Mouse (Mus musculus): ENCODE measurements around the gene Kcnmb2. TPM values are rescaled to one million over a fixed set of nuclear protein-coding genes. Genes with fewer than 3 reads are reported as not detected.
A peak's percentile ranks its signal among the peaks of the same experiment; 100 is the strongest.

The Kcnmb2 gene
- 2.4 and 2.5 TPM in 2 replicates for polyA plus RNA-seq (2015; fragmentation: Nextera tagmentation; extraction: Ambion mirVana)

DNA sequence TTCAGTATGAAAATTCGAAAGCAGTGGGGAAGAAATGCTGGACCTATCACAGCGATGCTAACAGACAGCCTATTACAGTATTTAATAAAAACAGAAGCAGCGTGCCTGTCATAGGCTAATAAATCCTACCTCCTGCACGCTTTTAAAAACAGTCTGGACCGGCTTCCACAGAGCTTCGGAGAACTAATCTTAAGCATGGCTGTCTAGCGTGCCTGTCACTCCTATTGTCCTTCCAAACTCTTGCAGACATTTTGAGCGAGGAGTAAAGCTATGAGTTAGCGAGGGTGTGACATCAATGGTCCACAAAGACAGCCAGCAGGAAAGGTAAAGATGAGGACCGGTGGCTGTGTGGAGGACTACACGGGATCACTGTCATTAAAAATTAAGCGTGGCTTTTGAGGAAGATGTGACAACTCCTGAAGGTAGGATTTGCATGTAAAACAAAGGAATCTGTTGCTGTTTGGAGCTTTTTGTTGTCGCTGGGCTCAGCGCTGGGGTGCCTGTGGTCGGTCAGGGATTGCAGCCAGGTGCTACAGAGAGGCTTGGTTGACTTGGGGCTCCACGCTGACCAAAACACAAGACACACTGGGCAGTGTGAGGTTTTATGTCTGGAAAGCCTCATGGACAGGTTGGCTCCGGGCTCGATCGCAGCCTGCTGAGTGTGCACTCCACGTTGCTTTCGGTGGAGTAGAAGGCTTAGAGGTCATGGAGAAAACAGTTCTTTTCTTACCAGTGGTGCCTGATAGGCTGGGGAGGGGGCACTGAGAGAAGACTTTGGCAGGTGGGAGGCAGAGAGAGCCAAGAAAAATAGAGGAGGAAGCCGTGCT is at the start of gene Kcnmb2:
Gene Kcnmb2, plus strand, starts transcription at position 4 of the 827 bp plus-strand sequence.
- Histone ChIP-seq H3K27me3 (0 out of 2 replicates have a peak, but pooled peaks cover 5% of the 10 kb centered on the region), H3K36me3 (no peaks in the 10 kb centered on the region), H3K4me2 (peak within 1 kb of the TSS; percentile 57), H3K9me3 (replicated peaks) (no peaks in the 10 kb centered on the region), H3K27ac (peak within 1 kb of the TSS; percentile 64), H3K4me3 (replicated peaks) (peak within 1 kb of the TSS; percentile 29), H3K4me1 (peaks cover 35% of the 10 kb centered on the region), H3K9ac (peak within 1 kb of the TSS; percentile 8; the same call in 1 of the 2 replicates)
- peak; percentile 52; the same call in 1 of the 2 replicates for ATAC-seq (replicated peaks; ENCODE audit: low FRiP score)
- 4% methylated on average over 22 of the region's 22 CpGs for WGBS

DNA sequence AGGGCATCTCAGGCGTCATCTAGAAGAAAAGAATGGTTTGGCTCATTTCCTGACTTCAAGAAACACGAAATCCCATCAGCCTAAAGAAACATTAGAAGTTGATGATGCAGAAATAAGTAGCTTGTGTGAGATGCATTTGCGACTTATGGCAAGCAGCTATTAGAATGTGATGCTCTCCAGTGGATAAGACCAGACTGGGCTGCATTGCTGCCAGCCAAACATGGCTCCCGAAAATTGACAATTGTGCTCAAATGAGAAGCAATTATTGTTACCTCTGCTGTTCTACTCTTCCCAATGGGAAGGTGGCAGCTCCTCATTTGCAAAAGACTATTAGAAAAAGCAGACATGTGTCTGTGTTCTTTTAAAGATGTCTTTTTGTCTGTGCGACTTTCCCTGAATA is 38.8 kb upstream of the Kcnmb2 start:
- 59% methylated on average over 5 of the region's 5 CpGs for WGBS
- Histone ChIP-seq H3K27ac (no peak overlapping the region), H3K9me3 (replicated peaks) (no peaks in the 10 kb centered on the region), H3K27me3 (no peaks in the 10 kb centered on the region), H3K36me3 (no peaks in the 10 kb centered on the region), H3K4me1 (no peaks in the 10 kb centered on the region), H3K4me2 (no peak overlapping the region), H3K9ac (no peak overlapping the region), H3K4me3 (replicated peaks) (no peak overlapping the region)
- no peak for ATAC-seq (replicated peaks; ENCODE audit: low FRiP score)

DNA sequence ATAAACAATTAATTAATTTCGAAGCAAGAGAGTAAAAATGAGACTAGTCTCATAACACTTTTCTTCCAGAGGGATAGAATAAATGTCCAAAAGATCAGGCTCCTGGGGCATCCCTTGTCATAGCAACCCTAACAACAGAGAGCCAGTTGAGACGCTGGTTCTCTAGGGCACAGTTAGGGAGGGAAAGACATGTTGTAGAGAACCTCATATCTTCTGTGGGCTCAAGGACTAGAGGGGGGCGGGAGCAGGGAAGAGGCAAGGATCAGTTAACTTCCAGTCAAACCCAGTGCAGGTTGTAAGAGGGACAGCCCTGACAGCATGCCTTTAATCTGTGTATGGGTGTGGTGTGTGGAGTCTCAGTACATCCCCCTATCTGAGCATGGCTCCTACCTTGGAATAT is 38.2 kb upstream of the Kcnmb2 start:
- Histone ChIP-seq H3K9ac (no peak overlapping the region), H3K27ac (no peak overlapping the region), H3K27me3 (no peaks in the 10 kb centered on the region), H3K4me3 (replicated peaks) (no peak overlapping the region), H3K9me3 (replicated peaks) (no peaks in the 10 kb centered on the region), H3K4me1 (no peaks in the 10 kb centered on the region), H3K4me2 (no peak overlapping the region), H3K36me3 (no peaks in the 10 kb centered on the region)
- no peak for ATAC-seq (replicated peaks; ENCODE audit: low FRiP score)
- WGBS: 79% methylated on average over 3 of the region's 3 CpGs

DNA sequence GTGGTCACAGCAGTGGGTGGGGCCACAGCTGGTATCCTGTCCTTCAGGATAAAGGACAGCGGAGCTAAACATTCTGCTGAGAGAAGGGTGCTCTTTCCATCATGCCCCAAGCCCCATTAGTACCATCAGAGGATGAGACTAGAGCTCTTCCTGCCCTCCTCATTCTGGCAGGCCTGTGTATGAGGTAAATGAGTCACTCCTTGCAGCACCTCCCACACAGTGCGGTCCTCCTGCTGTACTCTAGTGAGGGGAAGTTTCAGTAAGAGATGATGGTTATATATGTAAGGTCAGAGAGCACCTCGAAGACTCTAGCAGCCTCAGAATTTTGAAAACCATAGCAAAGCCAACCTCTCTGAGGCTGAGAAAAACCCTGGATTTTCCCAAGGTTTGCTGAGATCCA is 30.8 kb upstream of the Kcnmb2 start:
- no peaks in the 10 kb centered on the region for H3K4me1 ChIP-seq
- no peaks in the 10 kb centered on the region for H3K27me3 ChIP-seq
- no peak overlapping the region for H3K9ac ChIP-seq
- H3K27ac ChIP-seq: no peak overlapping the region
- H3K36me3 ChIP-seq: no peaks in the 10 kb centered on the region
- no peak overlapping the region for H3K4me3 ChIP-seq (replicated peaks)
- no peaks in the 10 kb centered on the region for H3K9me3 ChIP-seq (replicated peaks)
- 72% methylated on average over 3 of the region's 3 CpGs for WGBS
- ATAC-seq (replicated peaks; ENCODE audit: low FRiP score): no peak
- H3K4me2 ChIP-seq: no peak overlapping the region

DNA sequence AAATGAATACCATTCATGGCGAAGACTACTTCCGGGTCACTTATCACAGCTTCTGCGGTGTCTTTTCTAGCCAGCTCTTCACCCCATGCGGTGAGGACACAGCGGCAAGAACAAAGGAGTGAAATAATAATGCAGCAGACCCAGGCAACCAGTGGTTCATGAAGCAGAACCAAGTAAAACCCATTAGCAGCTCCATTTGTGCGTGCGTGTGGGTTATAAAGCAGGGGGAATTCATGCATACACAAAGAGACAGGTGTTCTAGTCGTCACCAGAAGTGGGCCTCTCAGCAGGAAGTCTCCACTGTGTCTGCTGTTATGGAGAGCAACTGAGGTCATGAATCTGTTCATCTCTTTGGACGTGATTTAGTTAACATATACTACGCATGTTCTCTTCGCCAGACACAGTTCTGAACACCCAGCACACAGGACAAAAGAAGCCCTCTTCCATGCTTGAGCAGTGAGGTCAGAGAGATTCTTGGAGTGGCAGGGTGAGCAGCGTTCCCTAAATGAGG is 19.6 kb upstream of the Kcnmb2 start:
- Histone ChIP-seq H3K9ac (no peak overlapping the region), H3K36me3 (no peaks in the 10 kb centered on the region), H3K4me2 (no peak overlapping the region), H3K4me1 (peaks cover 10% of the 10 kb centered on the region), H3K9me3 (replicated peaks) (0 out of 2 replicates have a peak, but pooled peaks cover 4% of the 10 kb centered on the region), H3K27me3 (no peaks in the 10 kb centered on the region), H3K27ac (0 out of 2 replicates have a peak overlapping the region, but pooled peaks have one; percentile 18), H3K4me3 (replicated peaks) (no peak overlapping the region)
- 51% methylated on average over 12 of the region's 12 CpGs for WGBS
- peak; percentile 74 for ATAC-seq (replicated peaks; ENCODE audit: low FRiP score)

DNA sequence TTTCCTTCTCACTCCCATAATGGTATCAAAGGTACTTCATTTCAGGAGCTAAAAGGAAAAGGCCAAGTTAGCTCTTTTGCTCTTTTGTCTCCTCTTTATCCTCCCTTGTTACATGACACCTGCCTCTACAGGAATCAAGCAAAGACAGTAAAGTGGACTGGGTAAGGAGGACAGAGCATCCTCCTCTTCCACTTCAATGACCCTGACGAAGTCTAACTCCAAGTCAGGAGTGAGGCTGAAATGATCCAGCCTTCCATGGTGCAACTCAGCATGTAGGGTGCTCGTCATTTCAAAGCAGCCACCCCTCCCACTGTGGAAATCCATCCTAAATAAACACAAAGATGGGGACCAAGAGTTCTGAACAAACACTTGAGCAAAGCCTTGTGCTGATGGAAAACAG is 9.7 kb upstream of the Kcnmb2 start:
- H3K27me3 ChIP-seq: no peaks in the 10 kb centered on the region
- no peak overlapping the region for H3K4me2 ChIP-seq
- H3K27ac ChIP-seq: no peak overlapping the region
- peak; percentile 78 for ATAC-seq (replicated peaks; ENCODE audit: low FRiP score)
- no peak overlapping the region for H3K4me3 ChIP-seq (replicated peaks)
- no peaks in the 10 kb centered on the region for H3K36me3 ChIP-seq
- no peaks in the 10 kb centered on the region for H3K9me3 ChIP-seq (replicated peaks)
- H3K9ac ChIP-seq: no peak overlapping the region
- no peaks in the 10 kb centered on the region for H3K4me1 ChIP-seq
- 43% methylated on average over 2 of the region's 2 CpGs for WGBS

DNA sequence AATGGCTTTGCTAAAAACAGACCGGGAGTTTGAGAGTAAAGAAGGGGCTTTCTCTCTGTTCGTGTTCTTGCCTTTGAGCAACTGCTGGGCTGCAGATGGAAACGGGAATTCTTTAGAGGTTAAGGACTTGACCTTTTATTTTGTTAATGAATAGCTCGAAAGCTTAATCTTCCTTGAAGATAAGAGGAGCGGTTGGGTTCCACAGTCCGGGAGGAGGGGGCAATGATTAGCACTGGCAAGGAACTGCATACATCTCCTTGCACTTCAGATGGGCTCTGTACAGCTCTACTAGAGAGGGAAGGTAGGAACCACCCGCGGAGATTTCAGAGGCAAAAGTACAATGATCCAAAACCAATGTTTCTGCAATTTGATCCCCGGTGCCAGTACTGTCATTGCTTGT is 1.2 kb downstream of the Kcnmb2 start:
- Histone ChIP-seq H3K9me3 (replicated peaks) (no peaks in the 10 kb centered on the region), H3K27me3 (0 out of 2 replicates have a peak, but pooled peaks cover 5% of the 10 kb centered on the region), H3K36me3 (no peaks in the 10 kb centered on the region), H3K9ac (no peak overlapping the region), H3K4me2 (peak overlapping the region; percentile 57), H3K4me3 (replicated peaks) (peak overlapping the region; percentile 29), H3K27ac (peak overlapping the region; percentile 64; the same call in 1 of the 2 replicates), H3K4me1 (peaks cover 35% of the 10 kb centered on the region)
- 2% methylated on average over 9 of the region's 9 CpGs for WGBS
- ATAC-seq (replicated peaks; ENCODE audit: low FRiP score): peak; percentile 68

DNA sequence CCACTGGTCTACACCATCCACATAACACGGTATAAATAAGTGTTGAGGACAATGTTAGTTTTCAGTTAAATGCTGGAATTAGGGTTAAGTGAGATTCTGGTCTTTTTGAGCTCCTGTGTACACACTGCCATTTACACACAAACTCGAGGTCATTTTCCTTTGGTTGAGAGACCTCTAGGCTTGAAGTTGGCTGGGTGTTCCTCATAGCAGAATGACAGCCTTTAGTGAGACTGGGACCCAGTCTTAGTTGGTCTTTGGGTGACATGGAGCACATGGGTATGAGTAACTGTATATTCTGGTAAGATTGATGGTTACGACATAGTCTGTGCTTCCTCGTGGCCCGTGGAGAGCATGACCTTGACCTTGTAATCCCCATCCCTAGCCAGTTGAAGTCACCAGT is 1.8 kb downstream of the Kcnmb2 start:
- 35% methylated on average over 5 of the region's 5 CpGs for WGBS
- ATAC-seq (replicated peaks; ENCODE audit: low FRiP score): 0 out of 2 replicates have a peak, but pooled peaks have one; percentile 9
- H3K4me2 ChIP-seq: no peak overlapping the region

DNA sequence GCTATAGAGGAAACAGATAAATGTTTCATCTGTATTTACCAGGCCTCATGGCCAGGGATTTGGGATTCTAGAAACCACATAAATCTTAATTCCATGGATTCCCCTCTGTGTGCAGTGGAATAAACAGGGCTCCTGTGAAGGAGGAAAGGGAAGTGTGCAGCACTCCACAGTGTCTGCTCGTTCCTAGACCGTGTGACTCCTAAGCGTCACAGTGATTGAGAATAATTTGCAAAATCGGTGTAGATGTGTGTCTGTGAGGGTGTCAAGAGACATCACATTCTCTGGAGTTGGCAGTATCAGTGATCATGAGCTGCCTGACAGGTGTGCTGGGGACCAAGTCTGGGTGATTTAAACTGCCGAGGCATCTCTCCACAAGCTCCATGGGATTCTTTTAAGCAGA is 8.9 kb downstream of the Kcnmb2 start:
- Histone ChIP-seq H3K9me3 (replicated peaks) (no peaks in the 10 kb centered on the region), H3K27ac (no peak overlapping the region), H3K9ac (no peak overlapping the region), H3K4me2 (no peak overlapping the region), H3K4me1 (peaks cover 12% of the 10 kb centered on the region; the same call in 1 of the 2 replicates), H3K4me3 (replicated peaks) (no peak overlapping the region), H3K27me3 (no peaks in the 10 kb centered on the region), H3K36me3 (no peaks in the 10 kb centered on the region)
- no peak for ATAC-seq (replicated peaks; ENCODE audit: low FRiP score)
- WGBS: 51% methylated on average over 5 of the region's 5 CpGs

More for the DNA sequence above, 1.8 kb downstream of the Kcnmb2 start:
- 0 out of 2 replicates have a peak, but pooled peaks cover 5% of the 10 kb centered on the region for H3K27me3 ChIP-seq
- no peak overlapping the region for H3K9ac ChIP-seq
- H3K4me1 ChIP-seq: peaks cover 35% of the 10 kb centered on the region
- no peaks in the 10 kb centered on the region for H3K9me3 ChIP-seq (replicated peaks)
- H3K4me3 ChIP-seq (replicated peaks): no peak overlapping the region
- H3K27ac ChIP-seq: no peak overlapping the region
- H3K36me3 ChIP-seq: no peaks in the 10 kb centered on the region

DNA sequence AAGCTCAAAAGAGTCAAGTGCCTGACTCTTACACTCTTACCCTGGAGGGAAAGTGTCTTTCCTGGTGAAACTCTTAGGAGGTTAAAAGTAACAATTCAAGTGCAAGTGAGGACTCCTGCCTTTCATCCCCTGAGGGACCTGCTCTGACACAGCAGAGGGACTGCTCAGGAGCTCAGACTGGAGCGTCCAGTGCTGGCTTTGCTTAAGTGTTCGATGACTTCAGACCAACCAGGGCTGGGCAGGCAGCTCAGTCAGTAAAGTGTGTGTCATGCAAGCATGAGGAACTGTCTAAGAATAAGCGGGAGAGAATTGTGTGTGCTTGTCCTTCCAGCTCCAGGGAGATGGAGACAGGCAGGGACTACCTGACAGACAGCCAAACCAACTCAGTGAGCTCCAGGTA is 9.4 kb downstream of the Kcnmb2 start:
- no peak overlapping the region for H3K9ac ChIP-seq

DNA sequence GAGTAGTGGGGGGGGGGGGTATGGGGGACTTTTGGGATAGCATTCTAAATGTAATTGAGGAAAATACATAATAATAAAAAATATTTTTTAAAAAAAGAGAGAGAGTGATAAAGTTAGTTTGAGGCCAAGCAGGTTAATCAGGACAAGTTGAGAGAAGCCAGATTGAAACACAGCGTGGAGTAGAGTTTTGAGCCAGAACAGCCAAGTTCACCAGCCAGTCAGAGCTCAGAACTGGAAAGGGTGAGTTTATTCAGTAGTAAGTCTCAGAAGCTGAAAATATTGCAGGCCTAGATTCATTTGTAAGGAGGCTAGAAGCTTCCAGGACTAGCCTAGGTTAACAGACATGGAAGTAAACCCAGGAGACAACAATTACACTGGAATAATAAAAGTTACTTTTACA is 26.2 kb downstream of the Kcnmb2 start:
- Histone ChIP-seq H3K4me2 (no peak overlapping the region), H3K36me3 (no peaks in the 10 kb centered on the region), H3K9me3 (replicated peaks) (no peaks in the 10 kb centered on the region), H3K9ac (no peak overlapping the region), H3K27ac (no peak overlapping the region), H3K4me3 (replicated peaks) (no peak overlapping the region), H3K27me3 (no peaks in the 10 kb centered on the region), H3K4me1 (no peaks in the 10 kb centered on the region)
- WGBS: 89% methylated on average over 1 of the region's 1 CpGs
- ATAC-seq (replicated peaks; ENCODE audit: low FRiP score): no peak

More for the DNA sequence above, 9.4 kb downstream of the Kcnmb2 start:
- Histone ChIP-seq H3K4me3 (replicated peaks) (no peak overlapping the region), H3K4me2 (no peak overlapping the region), H3K4me1 (peaks cover 12% of the 10 kb centered on the region; the same call in 1 of the 2 replicates), H3K9me3 (replicated peaks) (no peaks in the 10 kb centered on the region), H3K27ac (no peak overlapping the region), H3K36me3 (no peaks in the 10 kb centered on the region), H3K27me3 (no peaks in the 10 kb centered on the region)
- 29% methylated on average over 3 of the region's 3 CpGs for WGBS
- peak; percentile 54; the same call in 1 of the 2 replicates for ATAC-seq (replicated peaks; ENCODE audit: low FRiP score)

DNA sequence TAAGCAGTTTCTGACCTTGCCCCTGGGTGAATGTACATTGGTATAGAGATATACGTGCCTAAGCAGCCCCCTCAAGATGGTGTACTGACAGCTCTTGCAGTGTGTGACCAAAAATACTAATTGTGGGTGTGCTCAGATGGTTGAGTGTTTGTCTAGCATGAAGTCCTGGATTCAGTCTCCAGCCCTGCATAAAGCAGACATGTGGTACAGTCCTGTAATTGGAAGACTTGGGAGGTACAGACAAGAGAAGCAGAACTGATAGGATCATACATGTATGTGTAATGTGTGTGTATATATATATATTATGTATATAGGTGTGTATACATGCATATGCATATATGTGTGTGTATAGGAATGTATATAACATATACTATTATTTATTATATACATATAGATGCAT is 32.4 kb downstream of the Kcnmb2 start:
- Histone ChIP-seq H3K9me3 (replicated peaks) (no peaks in the 10 kb centered on the region), H3K4me2 (no peak overlapping the region), H3K27me3 (no peaks in the 10 kb centered on the region), H3K4me1 (no peaks in the 10 kb centered on the region), H3K9ac (no peak overlapping the region), H3K4me3 (replicated peaks) (no peak overlapping the region), H3K36me3 (no peaks in the 10 kb centered on the region), H3K27ac (no peak overlapping the region)
- ATAC-seq (replicated peaks; ENCODE audit: low FRiP score): no peak
- 86% methylated on average over 1 of the region's 1 CpGs for WGBS

Measured in kidney, embryonic 15.5 days (tissue).